Mouse (Mus musculus) small intestine, adult 2 months (tissue): ENCODE data around the gene Pitpnm1. TPM values are rescaled to one million over a fixed set of nuclear protein-coding genes. Genes with fewer than 3 reads are reported as not detected.

Source experiments
- H3K27ac ChIP-seq: fragments of 200-500 bp; 2 replicates; pipeline ENCODE4 v1.5.1; 2012; ENCODE audit warnings: low read depth, low read length, control low read depth, inconsistent platforms; ENCODE audit not compliant: insufficient read depth
- H3K27me3 ChIP-seq: fragments of 200-500 bp; 2 replicates; pipeline ENCODE4 v1.6.1; 2012; ENCODE audit warnings: mild to moderate bottlenecking, moderate library complexity, low read length, inconsistent platforms; ENCODE audit not compliant: control insufficient read depth, insufficient read depth
- H3K36me3 ChIP-seq: fragments of 200-500 bp; 2 replicates; pipeline ENCODE4 v1.6.1; 2012; ENCODE audit warnings: mild to moderate bottlenecking, low read length, control low read depth, inconsistent platforms; ENCODE audit not compliant: control insufficient read depth, insufficient read depth
- H3K4me1 ChIP-seq: fragments of 200-500 bp; 2 replicates; pipeline ENCODE4 v1.6.1; 2012; ENCODE audit warnings: low read length, inconsistent platforms, mixed read lengths; ENCODE audit not compliant: control insufficient read depth, insufficient read depth, insufficient read length
- H3K4me3 ChIP-seq: fragments of 200-500 bp; 2 replicates; pipeline ENCODE4 v1.5.1; 2012; ENCODE audit warnings: low read depth, mild to moderate bottlenecking, control low read depth, inconsistent platforms, low read length, moderate library complexity
- CTCF ChIP-seq: fragments of 200-500 bp; IDR thresholded peaks from 2 replicates; pipeline ENCODE4 v1.5.1; 2012; ENCODE audit warnings: low read depth, mild to moderate bottlenecking, control low read depth, inconsistent platforms, low read length, moderate library complexity, mixed read lengths; ENCODE audit not compliant: insufficient replicate concordance, insufficient read length; ENCODE audit errors: extremely low read depth
- POLR2A ChIP-seq: fragments of 200-500 bp; IDR thresholded peaks from 2 replicates; pipeline ENCODE4 v1.6.1; 2012; ENCODE audit warnings: low read depth, mild to moderate bottlenecking, control low read depth, inconsistent platforms, low read length, moderate library complexity
- WGBS: fragments of 180-500 bp; shearing (Covaris S2); methylation state at CpG from one replicate; pipeline ENCODE4 v1.1.7; 2018; 5-methylcytosine and 5-hydroxymethylcytosine counted together
- polyA plus RNA-seq: library from polyadenylated mRNA; depleted of rRNA; stranded (reverse); fragments of >200 nt; gene quantifications from 2 replicates; pipeline ENCODE4 v1.2.3, GENCODE M21; 2012; rRNA removed

Gene Pitpnm1
- polyA plus RNA-seq, 1 experiment, result 197 TPM

GRCm38 (mm10) chr19:4155223-4156072 lies 55.6 kb downstream of the Pitpnm1 start:
- no peaks in the 10 kb centered on the region for H3K27me3 ChIP-seq

DNA sequence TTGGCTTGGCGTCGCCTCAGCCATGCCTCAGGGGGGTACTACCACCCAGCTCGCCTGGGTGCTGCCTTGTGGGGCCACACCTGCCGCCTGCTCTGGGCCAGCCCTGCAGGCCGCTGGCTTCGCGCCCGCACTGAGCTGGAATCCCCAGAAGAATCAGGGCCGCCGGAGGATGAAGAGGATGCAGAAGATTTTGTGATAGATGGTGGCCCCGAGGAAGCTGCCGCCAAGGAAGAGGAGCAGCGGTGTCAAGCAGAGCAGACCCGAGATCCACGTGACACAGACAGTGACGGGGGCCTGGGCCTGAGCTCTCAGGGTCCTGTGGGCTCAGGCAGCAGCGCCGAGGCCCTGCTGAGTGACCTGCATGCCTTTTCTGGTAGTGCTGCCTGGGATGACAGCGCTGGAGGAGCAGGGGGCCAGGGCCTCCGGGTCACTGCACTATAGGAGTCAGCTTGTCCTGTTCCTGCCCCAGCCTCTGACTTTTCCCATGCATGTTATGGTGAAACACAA lies 56.3 kb downstream of the Pitpnm1 start:
- Histone ChIP-seq H3K27me3 (no peaks in the 10 kb centered on the region), H3K4me1 (no peaks in the 10 kb centered on the region), H3K4me3 (peak overlapping the region; percentile 44), H3K36me3 (peaks cover 54% of the 10 kb centered on the region), H3K27ac (0 out of 2 replicates have a peak overlapping the region, but pooled peaks have one; percentile 64)
- TF ChIP-seq CTCF (no peak), POLR2A (no peak)
- 72% methylated on average over 20 of the region's 20 CpGs for WGBS

More at GRCm38 (mm10) chr19:4155223-4156072, 55.6 kb downstream of the Pitpnm1 start:
- no peaks in the 10 kb centered on the region; the same call in 1 of the 2 replicates for H3K4me1 ChIP-seq
- peak overlapping the region; percentile 44 for H3K4me3 ChIP-seq
- H3K36me3 ChIP-seq, result peaks cover 59% of the 10 kb centered on the region
- TF ChIP-seq CTCF, result no peak
- 0 out of 2 replicates have a peak, but pooled peaks have one; percentile 21 for TF ChIP-seq POLR2A
- WGBS, result 75% methylated on average over 6 of the region's 6 CpGs
- peak overlapping the region; percentile 64 for H3K27ac ChIP-seq

DNA sequence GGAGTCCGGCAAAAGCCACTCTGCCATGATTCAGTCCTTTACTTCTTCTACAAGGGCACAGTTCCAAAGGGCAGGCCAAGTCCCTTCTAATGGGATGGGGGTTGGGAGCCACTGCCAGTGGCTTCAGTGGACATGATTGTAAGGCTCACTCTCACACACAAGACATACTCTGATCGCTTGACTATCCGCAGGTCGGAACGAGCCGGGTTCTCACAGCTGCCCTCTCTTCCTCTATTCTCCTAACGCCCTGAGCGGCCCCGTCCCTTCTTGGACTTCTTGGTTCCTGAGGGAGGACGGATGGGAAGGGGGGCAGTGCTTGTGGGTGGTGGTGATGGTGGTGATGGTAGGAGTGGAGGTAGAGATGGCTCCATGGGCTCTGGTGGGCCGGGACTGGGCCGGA lies 57.0 kb downstream of the Pitpnm1 start:
- no peaks in the 10 kb centered on the region for H3K4me1 ChIP-seq
- no peak overlapping the region for H3K27ac ChIP-seq
- H3K4me3 ChIP-seq, result no peak overlapping the region
- H3K36me3 ChIP-seq, result peaks cover 53% of the 10 kb centered on the region
- H3K27me3 ChIP-seq, result no peaks in the 10 kb centered on the region
- WGBS, result 88% methylated on average over 12 of the region's 12 CpGs
- TF ChIP-seq CTCF, result no peak
- no peak for TF ChIP-seq POLR2A

DNA sequence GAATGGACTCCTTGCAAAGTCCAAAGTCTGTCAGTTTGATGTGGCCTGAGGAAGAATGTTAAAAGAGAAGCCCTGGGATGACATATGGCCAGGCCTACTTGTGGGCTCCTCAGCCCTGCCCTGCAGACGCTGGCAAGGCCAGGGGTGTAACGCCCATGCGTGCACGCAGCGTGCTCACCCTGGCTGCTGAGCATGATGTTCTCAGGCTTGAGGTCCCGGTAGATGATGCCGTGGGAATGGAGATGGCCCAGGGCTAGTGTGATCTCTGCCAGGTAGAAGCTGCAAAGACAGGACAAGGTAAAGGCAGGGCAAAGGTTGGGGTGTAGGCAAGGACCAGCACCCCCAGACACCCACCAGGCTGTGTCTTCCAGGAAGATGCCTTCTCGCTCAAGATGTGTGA lies 59.3 kb downstream of the Pitpnm1 start:
- Histone ChIP-seq H3K4me1 (peaks cover 7% of the 10 kb centered on the region; the same call in 1 of the 2 replicates), H3K27me3 (no peaks in the 10 kb centered on the region), H3K36me3 (peaks cover 32% of the 10 kb centered on the region), H3K27ac (no peak overlapping the region), H3K4me3 (no peak overlapping the region)
- TF ChIP-seq POLR2A, result no peak
- TF ChIP-seq CTCF, result no peak
- WGBS, result 95% methylated on average over 8 of the region's 8 CpGs

- TF ChIP-seq CTCF (no peak), POLR2A (peak; percentile 34; the same call in 1 of the 2 replicates)
- no peaks in the 10 kb centered on the region for H3K27me3 ChIP-seq
- H3K4me1 ChIP-seq, result peaks cover 7% of the 10 kb centered on the region; the same call in 1 of the 2 replicates
- no peak within 1 kb of the TSS for H3K27ac ChIP-seq
- H3K4me3 ChIP-seq, result peak within 1 kb of the TSS; percentile 86
- WGBS, result 6% methylated on average over 42 of the region's 42 CpGs
- peaks cover 17% of the 10 kb centered on the region for H3K36me3 ChIP-seq
Measured at GRCm38 (mm10) chr19:4162646-4163542, 63.1 kb downstream of the Pitpnm1 start, which contains the start of gene Rps6kb2. Gene Rps6kb2 (minus strand): TSS chr19:4163354.

DNA sequence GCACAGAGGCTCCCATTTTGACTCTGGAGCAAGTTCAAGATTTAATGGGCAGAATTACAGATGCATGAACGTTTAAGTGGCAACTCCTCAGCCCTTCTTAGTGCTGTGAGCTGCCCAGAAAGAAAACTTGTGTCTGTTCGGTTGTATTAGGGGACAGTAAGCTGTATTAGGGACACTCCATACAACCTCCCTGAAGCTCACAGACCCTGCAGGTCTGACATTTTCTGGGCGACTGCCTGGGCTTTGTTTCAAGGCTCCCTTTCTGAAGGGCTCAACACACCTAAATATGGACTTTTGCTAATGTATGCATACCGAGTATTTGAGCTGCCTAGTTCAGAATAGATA lies 63.7 kb downstream of the Pitpnm1 start:
- WGBS, result 28% methylated on average over 4 of the region's 4 CpGs
- Histone ChIP-seq H3K27ac (no peak overlapping the region), H3K4me1 (peaks cover 7% of the 10 kb centered on the region; the same call in 1 of the 2 replicates), H3K4me3 (peak overlapping the region; percentile 86), H3K36me3 (peaks cover 12% of the 10 kb centered on the region), H3K27me3 (no peaks in the 10 kb centered on the region)
- TF ChIP-seq CTCF (no peak), POLR2A (no peak)

Other genes starting within 250 kb of the Pitpnm1 start
- 85.2 and 214 TPM in 2 replicates for gene Chka, start 248.2 kb upstream of the Pitpnm1 start, polyA plus RNA-seq
- 107 and 148 TPM in 2 replicates for gene Tcirg1, start 192.9 kb upstream of the Pitpnm1 start, polyA plus RNA-seq
- gene Ndufs8, start 187.2 kb upstream of the Pitpnm1 start, polyA plus RNA-seq, result 303 and 423 TPM in 2 replicates
- 32.8 and 43.0 TPM in 2 replicates for gene Aldh3b1, start 170.2 kb upstream of the Pitpnm1 start, polyA plus RNA-seq
- gene Unc93b1, start 164.8 kb upstream of the Pitpnm1 start, polyA plus RNA-seq, result 108 and 140 TPM in 2 replicates
- not detected in 2 replicates for gene Aldh3b3, start 141.4 kb upstream of the Pitpnm1 start, polyA plus RNA-seq
- 0.55 and 1.5 TPM in 2 replicates for gene Aldh3b2, start 127.7 kb upstream of the Pitpnm1 start, polyA plus RNA-seq
- gene Acy3, start 113.4 kb upstream of the Pitpnm1 start, polyA plus RNA-seq, result 99.4 and 147 TPM in 2 replicates
- 0.10 TPM in 1 of 2 replicates, not detected in the other for gene Tbx10, start 107.2 kb upstream of the Pitpnm1 start, polyA plus RNA-seq
- 30.6 and 33.7 TPM in 2 replicates for gene Nudt8, start 99.4 kb upstream of the Pitpnm1 start, polyA plus RNA-seq
- gene Gm49405, start 99.4 kb upstream of the Pitpnm1 start, polyA plus RNA-seq, result 0.77 and 0.90 TPM in 2 replicates
- 5.1 and 8.2 TPM in 2 replicates for gene Doc2g, start 96.7 kb upstream of the Pitpnm1 start, polyA plus RNA-seq
- gene Ndufv1, start 87.2 kb upstream of the Pitpnm1 start, polyA plus RNA-seq, result 92.8 and 170 TPM in 2 replicates
- gene Gstp1, start 62.0 kb upstream of the Pitpnm1 start, polyA plus RNA-seq, result 798 and 1,214 TPM in 2 replicates
- gene Gstp2, start 54.0 kb upstream of the Pitpnm1 start, polyA plus RNA-seq, result 231 and 289 TPM in 2 replicates
- 11.8 and 15.0 TPM in 2 replicates for gene Gstp3, start 40.4 kb upstream of the Pitpnm1 start, polyA plus RNA-seq
- 24.8 TPM in 1 of 2 replicates, not detected in the other for gene Cabp2, start 18.4 kb upstream of the Pitpnm1 start, polyA plus RNA-seq
- gene Cdk2ap2, start 2.8 kb upstream of the Pitpnm1 start, polyA plus RNA-seq, result 186 and 366 TPM in 2 replicates
- 41.3 and 59.8 TPM in 2 replicates for gene Aip, start 25.9 kb downstream of the Pitpnm1 start, polyA plus RNA-seq
- 0.06 TPM in 1 of 2 replicates, not detected in the other for gene Gpr152, start 39.8 kb downstream of the Pitpnm1 start, polyA plus RNA-seq
- 0.25 and 0.42 TPM in 2 replicates for gene Cabp4, start 44.0 kb downstream of the Pitpnm1 start, polyA plus RNA-seq
- 264 and 493 TPM in 2 replicates for gene Coro1b, start 48.6 kb downstream of the Pitpnm1 start, polyA plus RNA-seq
- 95.3 and 169 TPM in 2 replicates for gene Ptprcap, start 53.6 kb downstream of the Pitpnm1 start, polyA plus RNA-seq
- gene Rps6kb2, start 63.4 kb downstream of the Pitpnm1 start, polyA plus RNA-seq, result 37.9 and 42.5 TPM in 2 replicates
- 3.7 and 4.4 TPM in 2 replicates for gene Carns1, start 75.5 kb downstream of the Pitpnm1 start, polyA plus RNA-seq
- gene Tbc1d10c, start 91.3 kb downstream of the Pitpnm1 start, polyA plus RNA-seq, result 15.3 and 21.9 TPM in 2 replicates
- gene Ppp1ca, start 92.1 kb downstream of the Pitpnm1 start, polyA plus RNA-seq, result 142 and 258 TPM in 2 replicates
- 8.2 and 12.2 TPM in 2 replicates for gene Rad9a, start 101.7 kb downstream of the Pitpnm1 start, polyA plus RNA-seq
- 10.1 and 12.4 TPM in 2 replicates for gene Clcf1, start 114.2 kb downstream of the Pitpnm1 start, polyA plus RNA-seq
- gene AC109138.7, start 114.4 kb downstream of the Pitpnm1 start, polyA plus RNA-seq, result not detected in 2 replicates
- 46.4 and 118 TPM in 2 replicates for gene Pold4, start 131.9 kb downstream of the Pitpnm1 start, polyA plus RNA-seq
- 72.2 and 105 TPM in 2 replicates for gene Ssh3, start 169.2 kb downstream of the Pitpnm1 start, polyA plus RNA-seq
- gene Ankrd13d, start 183.1 kb downstream of the Pitpnm1 start, polyA plus RNA-seq, result 1.1 and 1.8 TPM in 2 replicates
- gene Grk2, start 206.2 kb downstream of the Pitpnm1 start, polyA plus RNA-seq, result 64.0 and 128 TPM in 2 replicates